Mouse (Mus musculus): ENCODE measurements around the gene Ube2i.

DNA sequence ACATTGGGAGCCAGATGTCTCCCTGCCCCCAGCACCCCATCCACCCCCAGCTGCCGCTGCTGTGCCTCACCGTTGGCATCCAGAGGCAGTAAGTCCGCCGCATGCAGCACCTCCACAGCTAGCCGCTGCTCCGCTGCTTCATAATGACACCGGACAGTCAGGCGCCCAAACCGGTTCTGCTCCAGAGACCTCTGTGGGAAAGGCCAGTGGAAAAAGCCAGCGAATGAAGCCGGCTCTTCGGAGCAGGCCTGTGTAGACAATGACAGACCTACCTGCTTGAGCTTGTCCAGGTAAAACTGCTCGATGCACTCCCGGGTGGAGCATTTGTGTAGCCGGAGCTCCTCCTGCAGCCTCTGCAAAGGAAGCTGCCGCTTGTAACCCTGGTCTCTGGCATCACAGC, 30.2 kb downstream of the Ube2i start:
- TF ChIP-seq GATA1 (IDR thresholded peaks at IDR 0.05; ENCODE audit: borderline replicate concordance, low read length) (no peak), FLI1 (IDR thresholded peaks at IDR 0.05; ENCODE audit: low read length) (no peak)
